ENCODE assay signal across 17 mouse cellular contexts in the genomic region with DNA sequence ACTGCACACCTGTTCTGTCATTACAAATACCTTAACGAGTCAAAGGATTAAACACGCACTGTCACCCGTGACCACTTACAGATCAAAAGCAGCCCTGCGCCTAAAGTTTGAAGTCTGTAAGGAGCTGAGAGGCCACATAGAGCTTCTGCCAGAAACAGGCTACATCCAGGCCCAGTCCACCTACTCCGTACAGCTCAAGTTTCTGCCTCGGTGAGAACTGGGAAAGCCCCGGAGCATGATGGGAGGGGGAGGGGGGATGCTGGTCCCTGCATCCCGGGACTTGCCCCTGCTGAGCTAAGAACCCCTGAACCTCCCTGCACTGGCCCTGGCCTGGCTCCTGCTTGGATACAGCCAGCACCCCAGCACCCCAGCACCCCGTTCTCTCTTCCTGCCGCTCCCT. TPM values are rescaled to one million over a fixed set of nuclear protein-coding genes. Genes with fewer than 3 reads are reported as not detected.
A peak's percentile ranks its signal among the peaks of the same experiment; 100 is the strongest.
DNase-seq lines count a peak whose midpoint lies in the region; ATAC-seq and TF ChIP-seq lines count a peak whose summit lies in the region.
"Had no signal": no experiment of that assay in that cellular context is flagged by ENCODE, and none has a peak within 500 bp of the region (broad histone marks: within the 10 kb centered on the region; RNA-seq: fewer than 3 reads in every experiment).

No protein-coding gene starts in this region.

- ATAC-seq in hindbrain, embryonic 14.5 days (ENCODE audit: low FRiP score), result no peak

- H3K27me3 ChIP-seq in hindbrain, embryonic 10.5 days (ENCODE audit: insufficient read depth, poor library complexity, severe bottlenecking), result no peaks in the 10 kb centered on the region
- no peaks in the 10 kb centered on the region for H3K27me3 ChIP-seq in hindbrain, embryonic 14.5 days (ENCODE audit: control insufficient read depth, insufficient read depth, low read length)
- no peaks in the 10 kb centered on the region for H3K27me3 ChIP-seq in ES-Bruce4 (ENCODE audit: control insufficient read depth, insufficient read depth, low read length, poor library complexity, severe bottlenecking)
- H3K27me3 ChIP-seq: liver, embryonic 15.5 days had no signal

- DNase-seq in hindbrain, embryonic 10.5 days (ENCODE audit: low spot score), result peak; percentile 11
- DNase-seq in hindbrain, embryonic 14.5 days (ENCODE audit: low spot score), result no peak
- peak; percentile 31 for DNase-seq in embryo, embryonic 10 days (ENCODE audit: low spot score)
- peak; percentile 17 for DNase-seq in forelimb bud, embryonic 11.5 days (ENCODE audit: low read depth, low spot score)
- no peak for DNase-seq in adrenal gland, adult (ENCODE audit: inconsistent age in 2 of 2, low spot score in 1 of 2)
- no peak for DNase-seq in Muller cell, postnatal 12 days (ENCODE audit: inconsistent ontology term)
- no peak for DNase-seq in frontal cortex, postnatal 25 days (ENCODE audit: low spot score in 2 of 2)
- DNase-seq: adrenal gland, adult 2 months; cerebellum, adult 9-10 months; heart, adult 18-20 months; kidney, postnatal 14 days; left cerebral cortex, postnatal 4 days; right cerebral cortex, postnatal 4 days had no signal

- 43% methylated on average over 10 of the region's 10 CpGs for WGBS in hindbrain, embryonic 10.5 days
- WGBS in hindbrain, embryonic 14.5 days, result 38% methylated on average over 10 of the region's 10 CpGs

- H3K4me2 ChIP-seq in hindbrain, embryonic 14.5 days (replicated peaks), result no peak overlapping the region
- H3K4me2 ChIP-seq: liver, embryonic 15.5 days had no signal

- TF ChIP-seq CTCF in ES-Bruce4 (IDR thresholded peaks at IDR 0.05; ENCODE audit: low read depth, low read length), result no peak

- peak; percentile 56 for TF ChIP-seq POLR2A in ES-Bruce4 (IDR thresholded peaks at IDR 0.05; ENCODE audit: insufficient read depth, low read length)

- H3K4me3 ChIP-seq in hindbrain, embryonic 10.5 days, result no peak overlapping the region
- H3K4me3 ChIP-seq in hindbrain, embryonic 14.5 days (replicated peaks; ENCODE audit: low read length), result no peak overlapping the region
- H3K4me3 ChIP-seq in ES-Bruce4 (ENCODE audit: low read depth, low read length), result peak overlapping the region; percentile 74
- H3K4me3 ChIP-seq: liver, embryonic 15.5 days had no signal

- H3K27ac ChIP-seq in hindbrain, embryonic 10.5 days, result 0 out of 2 replicates have a peak overlapping the region, but pooled peaks have one; percentile 9
- H3K27ac ChIP-seq in hindbrain, embryonic 14.5 days, result no peak overlapping the region
- no peak overlapping the region for H3K27ac ChIP-seq in ES-Bruce4 (ENCODE audit: insufficient read depth, low read length)
- H3K27ac ChIP-seq: liver, embryonic 15.5 days had no signal

- H3K4me1 ChIP-seq in hindbrain, embryonic 10.5 days (replicated peaks), result peaks cover 6% of the 10 kb centered on the region
- H3K4me1 ChIP-seq in hindbrain, embryonic 14.5 days (replicated peaks; ENCODE audit: control insufficient read depth, insufficient read depth, low read length), result no peaks in the 10 kb centered on the region
- H3K4me1 ChIP-seq in ES-Bruce4 (ENCODE audit: control insufficient read depth, insufficient read depth, low read length), result no peaks in the 10 kb centered on the region
- H3K4me1 ChIP-seq: liver, embryonic 15.5 days had no signal

- no peaks in the 10 kb centered on the region for H3K9me3 ChIP-seq in hindbrain, embryonic 10.5 days
- no peaks in the 10 kb centered on the region for H3K9me3 ChIP-seq in hindbrain, embryonic 14.5 days (ENCODE audit: control insufficient read depth, low read length)
- no peaks in the 10 kb centered on the region for H3K9me3 ChIP-seq in ES-Bruce4 (replicated peaks; ENCODE audit: control insufficient read depth, insufficient read depth, low read length, poor library complexity, severe bottlenecking)
- H3K9me3 ChIP-seq: liver, embryonic 15.5 days had no signal

- no peaks in the 10 kb centered on the region for H3K36me3 ChIP-seq in hindbrain, embryonic 10.5 days
- H3K36me3 ChIP-seq in hindbrain, embryonic 14.5 days (replicated peaks; ENCODE audit: control insufficient read depth, insufficient read depth), result no peaks in the 10 kb centered on the region
- no peaks in the 10 kb centered on the region for H3K36me3 ChIP-seq in ES-Bruce4 (ENCODE audit: control insufficient read depth, insufficient read depth, low read length, poor library complexity, severe bottlenecking)
- H3K36me3 ChIP-seq: liver, embryonic 15.5 days had no signal

- TF ChIP-seq EP300 in ES-Bruce4 (IDR thresholded peaks at IDR 0.05; ENCODE audit: insufficient read depth, low read depth, low read length), result peak; percentile 61; the same call in 1 of the 2 replicates

- no peak overlapping the region for H3K9ac ChIP-seq in hindbrain, embryonic 14.5 days
- H3K9ac ChIP-seq in ES-Bruce4 (ENCODE audit: low read depth, poor library complexity, severe bottlenecking), result peak overlapping the region; percentile 55
- H3K9ac ChIP-seq: liver, embryonic 15.5 days had no signal

RNA-seq across cellular contexts. Expression of gene Tmem52, which starts 17.3 kb away (rescaled TPM):
- polyA plus RNA-seq in hindbrain, embryonic 10.5 days (2016; fragmentation: Nextera tagmentation; extraction: Ambion mirVana), result 0.22 TPM in 1 of 2 replicates, not detected in the other
- 0.29 TPM in 1 of 2 replicates, not detected in the other for polyA plus RNA-seq in hindbrain, embryonic 14.5 days (2014; fragmentation: Nextera tagmentation; extraction: Ambion mirVana)
- polyA plus RNA-seq in ES-Bruce4 (2011; ENCODE audit: insufficient read depth, insufficient read length, low read depth, missing spikeins), result 0.76 TPM in 1 of 2 replicates, not detected in the other
- polyA plus RNA-seq: stomach, embryonic 14.5 days had no signal

RNA-seq across cellular contexts. Expression of gene Gnb1, which starts 39.6 kb away (rescaled TPM):
- 633 and 670 TPM in 2 replicates for polyA plus RNA-seq in hindbrain, embryonic 10.5 days (2016; fragmentation: Nextera tagmentation; extraction: Ambion mirVana)
- polyA plus RNA-seq in hindbrain, embryonic 14.5 days (2014; fragmentation: Nextera tagmentation; extraction: Ambion mirVana), result 1,126 and 1,185 TPM in 2 replicates
- polyA plus RNA-seq in ES-Bruce4 (2011; ENCODE audit: insufficient read depth, insufficient read length, low read depth, missing spikeins), result 534 and 541 TPM in 2 replicates

RNA-seq across cellular contexts. Expression of gene Cfap74, which starts 42.6 kb away (rescaled TPM):
- polyA plus RNA-seq in hindbrain, embryonic 10.5 days (2016; fragmentation: Nextera tagmentation; extraction: Ambion mirVana), result 6.7 and 7.4 TPM in 2 replicates
- 4.6 and 4.9 TPM in 2 replicates for polyA plus RNA-seq in hindbrain, embryonic 14.5 days (2014; fragmentation: Nextera tagmentation; extraction: Ambion mirVana)
- 3.3 and 3.7 TPM in 2 replicates for polyA plus RNA-seq in ES-Bruce4 (2011; ENCODE audit: insufficient read depth, insufficient read length, low read depth, missing spikeins)

RNA-seq across cellular contexts. Expression of gene Gabrd, which starts 53.7 kb away (rescaled TPM):
- polyA plus RNA-seq in hindbrain, embryonic 10.5 days (2016; fragmentation: Nextera tagmentation; extraction: Ambion mirVana), result not detected in 2 replicates
- polyA plus RNA-seq in hindbrain, embryonic 14.5 days (2014; fragmentation: Nextera tagmentation; extraction: Ambion mirVana), result 0.13 TPM in 1 of 2 replicates, not detected in the other
- polyA plus RNA-seq in ES-Bruce4 (2011; ENCODE audit: insufficient read depth, insufficient read length, low read depth, missing spikeins), result not detected in 2 replicates
- polyA plus RNA-seq: heart, postnatal 0 days; liver, embryonic 15.5 days; stomach, embryonic 14.5 days had no signal

Comparison
In these comparisons a context has a peak if more than half of its experiments do, and no peak if none do; other contexts are left out.
1. DNase-seq: peak in hindbrain, embryonic 10.5 days (single experiment), embryo, embryonic 10 days (single experiment) and forelimb bud, embryonic 11.5 days (single experiment); none in hindbrain, embryonic 14.5 days (single experiment), adrenal gland, adult (0 of 2), Muller cell, postnatal 12 days (single experiment) and frontal cortex, postnatal 25 days (0 of 2).